Mouse (Mus musculus): ENCODE results near the gene Uchl1. TPM values are rescaled to one million over a fixed set of nuclear protein-coding genes. Genes with fewer than 3 reads are reported as not detected.
A peak's percentile ranks its signal among the peaks of the same experiment; 100 is the strongest.

Gene Uchl1
- polyA plus RNA-seq, 1 experiment from 2014 or later, result 95.7 TPM

- no peak for ATAC-seq
- 83% methylated on average over 2 of the region's 2 CpGs for WGBS
- H3K36me3 ChIP-seq, result no peaks in the 10 kb centered on the region
These were observed 10.0 kb downstream of the Uchl1 start for GRCm38 (mm10) chr5:66685930-66686329.

GRCm38 (mm10) chr5:66686863-66687262, 11.0 kb downstream of the Uchl1 start:
- Histone ChIP-seq H3K9ac (no peak overlapping the region), H3K27me3 (replicated peaks) (no peaks in the 10 kb centered on the region), H3K4me1 (replicated peaks) (no peaks in the 10 kb centered on the region), H3K36me3 (no peaks in the 10 kb centered on the region), H3K4me3 (replicated peaks) (no peak overlapping the region), H3K4me2 (replicated peaks) (no peak overlapping the region), H3K9me3 (no peaks in the 10 kb centered on the region), H3K27ac (no peak overlapping the region)
- no peak for ATAC-seq
- 89% methylated on average over 13 of the region's 13 CpGs for WGBS

More at GRCm38 (mm10) chr5:66685930-66686329, 10.0 kb downstream of the Uchl1 start:
- Histone ChIP-seq H3K4me1 (replicated peaks) (no peaks in the 10 kb centered on the region), H3K4me2 (replicated peaks) (no peak overlapping the region), H3K27ac (no peak overlapping the region), H3K4me3 (replicated peaks) (no peak overlapping the region), H3K27me3 (replicated peaks) (no peaks in the 10 kb centered on the region), H3K9me3 (no peaks in the 10 kb centered on the region), H3K9ac (no peak overlapping the region)

GRCm38 (mm10) chr5:66687737-66688136, 11.8 kb downstream of the Uchl1 start:
- ATAC-seq, result no peak
- H3K4me2 ChIP-seq (replicated peaks), result no peak overlapping the region
- no peaks in the 10 kb centered on the region for H3K27me3 ChIP-seq (replicated peaks)
- no peaks in the 10 kb centered on the region for H3K4me1 ChIP-seq (replicated peaks)
- H3K9me3 ChIP-seq, result no peaks in the 10 kb centered on the region
- WGBS, result 81% methylated on average over 9 of the region's 9 CpGs
- H3K27ac ChIP-seq, result no peak overlapping the region
- H3K36me3 ChIP-seq, result no peaks in the 10 kb centered on the region
- no peak overlapping the region for H3K4me3 ChIP-seq (replicated peaks)
- no peak overlapping the region for H3K9ac ChIP-seq

GRCm38 (mm10) chr5:66688286-66688685, 12.4 kb downstream of the Uchl1 start:
- no peak overlapping the region for H3K4me2 ChIP-seq (replicated peaks)
- no peak overlapping the region for H3K27ac ChIP-seq
- no peak overlapping the region for H3K4me3 ChIP-seq (replicated peaks)
- H3K27me3 ChIP-seq (replicated peaks), result no peaks in the 10 kb centered on the region
- no peak for ATAC-seq
- no peaks in the 10 kb centered on the region for H3K36me3 ChIP-seq
- H3K9me3 ChIP-seq, result no peaks in the 10 kb centered on the region
- no peaks in the 10 kb centered on the region for H3K4me1 ChIP-seq (replicated peaks)
- no peak overlapping the region for H3K9ac ChIP-seq
- WGBS, result 88% methylated on average over 5 of the region's 5 CpGs

GRCm38 (mm10) chr5:66689796-66690195, 13.9 kb downstream of the Uchl1 start:
- ATAC-seq, result no peak
- H3K4me1 ChIP-seq (replicated peaks), result no peaks in the 10 kb centered on the region
- no peak overlapping the region for H3K4me3 ChIP-seq (replicated peaks)
- 87% methylated on average over 9 of the region's 9 CpGs for WGBS
- H3K27me3 ChIP-seq (replicated peaks), result no peaks in the 10 kb centered on the region
- no peaks in the 10 kb centered on the region for H3K36me3 ChIP-seq
- no peak overlapping the region for H3K4me2 ChIP-seq (replicated peaks)
- H3K9ac ChIP-seq, result no peak overlapping the region
- no peak overlapping the region for H3K27ac ChIP-seq
- no peaks in the 10 kb centered on the region for H3K9me3 ChIP-seq

- H3K9me3 ChIP-seq, result no peaks in the 10 kb centered on the region
- no peaks in the 10 kb centered on the region for H3K27me3 ChIP-seq (replicated peaks)
- 67% methylated on average over 4 of the region's 4 CpGs for WGBS
- no peak for ATAC-seq
- H3K4me2 ChIP-seq (replicated peaks), result no peak overlapping the region
- H3K36me3 ChIP-seq, result no peaks in the 10 kb centered on the region
- no peak overlapping the region for H3K9ac ChIP-seq
- no peaks in the 10 kb centered on the region for H3K4me1 ChIP-seq (replicated peaks)
- H3K4me3 ChIP-seq (replicated peaks), result no peak overlapping the region
- no peak overlapping the region for H3K27ac ChIP-seq
These were observed 17.3 kb downstream of the Uchl1 start for GRCm38 (mm10) chr5:66693231-66693630.

- no peaks in the 10 kb centered on the region for H3K36me3 ChIP-seq
- H3K9ac ChIP-seq, result no peak overlapping the region
- no peak for ATAC-seq
- H3K27me3 ChIP-seq (replicated peaks), result no peaks in the 10 kb centered on the region
- no peaks in the 10 kb centered on the region for H3K9me3 ChIP-seq
- no peak overlapping the region for H3K4me3 ChIP-seq (replicated peaks)
- no peak overlapping the region for H3K4me2 ChIP-seq (replicated peaks)
- H3K4me1 ChIP-seq (replicated peaks), result peaks cover 5% of the 10 kb centered on the region; the same call in 1 of the 2 replicates
- H3K27ac ChIP-seq, result no peak overlapping the region
These were observed 21.2 kb downstream of the Uchl1 start for GRCm38 (mm10) chr5:66697119-66697518.

GRCm38 (mm10) chr5:66699911-66700310, 24.0 kb downstream of the Uchl1 start:
- ATAC-seq, result no peak
- no peaks in the 10 kb centered on the region for H3K36me3 ChIP-seq
- H3K9me3 ChIP-seq, result no peaks in the 10 kb centered on the region
- peaks cover 8% of the 10 kb centered on the region; the same call in 1 of the 2 replicates for H3K4me1 ChIP-seq (replicated peaks)
- H3K4me3 ChIP-seq (replicated peaks), result no peak overlapping the region
- no peak overlapping the region for H3K27ac ChIP-seq
- no peak overlapping the region for H3K9ac ChIP-seq
- WGBS, result 44% methylated on average over 6 of the region's 6 CpGs
- no peaks in the 10 kb centered on the region for H3K27me3 ChIP-seq (replicated peaks)
- no peak overlapping the region for H3K4me2 ChIP-seq (replicated peaks)

GRCm38 (mm10) chr5:66701951-66702350, 26.1 kb downstream of the Uchl1 start:
- ATAC-seq, result no peak
- peaks cover 8% of the 10 kb centered on the region; the same call in 1 of the 2 replicates for H3K4me1 ChIP-seq (replicated peaks)
- no peak overlapping the region for H3K4me3 ChIP-seq (replicated peaks)
- H3K9me3 ChIP-seq, result no peaks in the 10 kb centered on the region
- H3K36me3 ChIP-seq, result no peaks in the 10 kb centered on the region
- H3K27me3 ChIP-seq (replicated peaks), result no peaks in the 10 kb centered on the region
- WGBS, result 92% methylated on average over 4 of the region's 4 CpGs
- no peak overlapping the region for H3K9ac ChIP-seq
- H3K4me2 ChIP-seq (replicated peaks), result no peak overlapping the region
- no peak overlapping the region for H3K27ac ChIP-seq

- H3K36me3 ChIP-seq, result no peaks in the 10 kb centered on the region
- 19% methylated on average over 10 of the region's 10 CpGs for WGBS
- no peak overlapping the region for H3K4me2 ChIP-seq (replicated peaks)
- no peaks in the 10 kb centered on the region for H3K27me3 ChIP-seq (replicated peaks)
- no peak overlapping the region for H3K27ac ChIP-seq
- H3K4me3 ChIP-seq (replicated peaks), result no peak overlapping the region
- peaks cover 8% of the 10 kb centered on the region; the same call in 1 of the 2 replicates for H3K4me1 ChIP-seq (replicated peaks)
- no peaks in the 10 kb centered on the region for H3K9me3 ChIP-seq
- ATAC-seq, result no peak
- no peak overlapping the region for H3K9ac ChIP-seq
These were observed 27.6 kb downstream of the Uchl1 start for GRCm38 (mm10) chr5:66703317-66704004.

GRCm38 (mm10) chr5:66707859-66708258, 32.0 kb downstream of the Uchl1 start:
- Histone ChIP-seq H3K36me3 (no peaks in the 10 kb centered on the region), H3K4me3 (replicated peaks) (no peak overlapping the region), H3K9me3 (no peaks in the 10 kb centered on the region), H3K27ac (no peak overlapping the region), H3K4me1 (replicated peaks) (0 out of 2 replicates have a peak, but pooled peaks cover 7% of the 10 kb centered on the region), H3K4me2 (replicated peaks) (no peak overlapping the region), H3K9ac (no peak overlapping the region), H3K27me3 (replicated peaks) (no peaks in the 10 kb centered on the region)
- 70% methylated on average over 5 of the region's 5 CpGs for WGBS
- ATAC-seq, result no peak

GRCm38 (mm10) chr5:66710445-66711019, 34.6 kb downstream of the Uchl1 start:
- WGBS, result 20% methylated on average over 4 of the region's 4 CpGs
- no peak overlapping the region for H3K4me2 ChIP-seq (replicated peaks)
- ATAC-seq, result no peak

GRCm38 (mm10) chr5:66712801-66713200, 36.9 kb downstream of the Uchl1 start:
- H3K27ac ChIP-seq, result 0 out of 2 replicates have a peak overlapping the region, but pooled peaks have one; percentile 15
- no peak overlapping the region for H3K9ac ChIP-seq
- WGBS, result 53% methylated on average over 6 of the region's 6 CpGs
- H3K36me3 ChIP-seq, result no peaks in the 10 kb centered on the region
- no peaks in the 10 kb centered on the region for H3K9me3 ChIP-seq
- 0 out of 2 replicates have a peak, but pooled peaks cover 6% of the 10 kb centered on the region for H3K4me1 ChIP-seq (replicated peaks)
- no peak overlapping the region for H3K4me3 ChIP-seq (replicated peaks)
- H3K27me3 ChIP-seq (replicated peaks), result no peaks in the 10 kb centered on the region
- no peak for ATAC-seq
- H3K4me2 ChIP-seq (replicated peaks), result no peak overlapping the region

More at GRCm38 (mm10) chr5:66710445-66711019, 34.6 kb downstream of the Uchl1 start:
- H3K27me3 ChIP-seq (replicated peaks), result no peaks in the 10 kb centered on the region
- no peak overlapping the region for H3K4me3 ChIP-seq (replicated peaks)
- H3K9ac ChIP-seq, result no peak overlapping the region
- H3K36me3 ChIP-seq, result no peaks in the 10 kb centered on the region
- no peaks in the 10 kb centered on the region for H3K9me3 ChIP-seq
- no peak overlapping the region for H3K27ac ChIP-seq
- 0 out of 2 replicates have a peak, but pooled peaks cover 6% of the 10 kb centered on the region for H3K4me1 ChIP-seq (replicated peaks)
